Mouse (Mus musculus): ENCODE measurements around the gene Gm20425. TPM values are rescaled to one million over a fixed set of nuclear protein-coding genes. Genes with fewer than 3 reads are reported as not detected.

The Gm20425 gene
- total and polyA plus RNA-seq, 3 experiments = not detected

DNA sequence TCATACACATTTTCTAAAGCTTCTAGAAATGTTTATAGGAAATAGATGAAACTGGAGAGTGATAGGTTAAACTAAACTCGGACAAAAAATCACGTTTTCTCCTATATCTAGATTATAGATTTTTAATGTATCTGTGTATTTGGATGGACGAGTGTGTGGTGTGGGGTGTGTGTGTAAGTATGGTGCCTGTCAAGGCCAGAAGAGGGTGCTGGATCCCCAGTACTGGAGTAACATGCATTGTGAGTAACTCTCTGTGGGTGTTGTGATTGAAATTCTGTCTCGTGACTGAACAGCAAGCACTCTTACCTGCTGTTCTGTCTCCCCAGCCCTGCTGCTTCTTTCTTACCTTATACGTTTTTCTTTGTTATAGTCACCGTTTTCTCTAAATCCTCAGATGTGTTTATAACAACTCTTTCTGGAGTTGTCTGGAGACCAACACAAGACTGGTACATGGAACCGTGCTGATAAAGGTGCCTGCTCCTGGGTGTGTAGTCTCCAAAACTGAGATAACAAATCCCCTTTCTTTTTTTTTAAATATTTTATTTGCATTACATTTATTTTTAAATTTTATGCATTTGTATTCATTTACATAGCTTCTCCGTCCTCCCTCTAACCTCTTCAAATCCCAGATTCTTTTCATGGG lies 16.5 kb upstream of the Gm20425 start:
- dilution Hi-C loops (cut with MboI; ENCODE audit: extremely low pct_ligation_motif_present, extremely low pct_unique_long_range_greater_than_20kb, low sequenced_read_pairs) (no loop called here), in situ Hi-C loops (cut with MboI; ENCODE audit: low pct_ligation_motif_present, low pct_unique_long_range_greater_than_20kb, low sequenced_read_pairs) (no loop called here)
- TF ChIP-seq USF1 (IDR thresholded peaks at IDR 0.05; ENCODE audit: low read depth, low read length) = no peak
- TF ChIP-seq SIN3A (IDR thresholded peaks at IDR 0.05; ENCODE audit: low read length) = no peak
- peak; percentile 33 for TF ChIP-seq RAD21 (IDR thresholded peaks at IDR 0.05; ENCODE audit: low read depth, low read length)
- peak; percentile 50 for TF ChIP-seq BHLHE40 (IDR thresholded peaks at IDR 0.05; ENCODE audit: low read depth, low read length)
- peak in 1 of 2 experiments; percentile 38; a peak in 2 of 4 replicates for TF ChIP-seq CTCF (conservative IDR thresholded peaks at IDR 0.05 in 1 of 2, IDR thresholded peaks at IDR 0.05 in 1 of 2; ENCODE audit: low read depth in 2 of 2, low read length in 2 of 2)
- no peaks in the 10 kb centered on the region for H3K27me3 ChIP-seq (replicated peaks)
- H3K27ac ChIP-seq (ENCODE audit: insufficient read depth, low read depth) = no peak overlapping the region
- H3K9me3 ChIP-seq (replicated peaks; ENCODE audit: low read length) = no peaks in the 10 kb centered on the region
- H3K4me3 ChIP-seq (replicated peaks in 1 of 3; ENCODE audit: low read depth in 2 of 3, low read length in 2 of 3, poor library complexity in 1 of 3) = no peak overlapping the region
- DNase-seq (ENCODE audit: extremely low read depth) = no peak
- no peak overlapping the region for H3K4me2 ChIP-seq (ENCODE audit: insufficient read depth, low read depth, poor library complexity, severe bottlenecking)
- H3K9ac ChIP-seq (ENCODE audit: insufficient read depth, low read depth) = no peak overlapping the region
- no peaks in the 10 kb centered on the region for H3K79me2 ChIP-seq (replicated peaks; ENCODE audit: control insufficient read depth, extremely low read depth, insufficient read depth, poor library complexity, severe bottlenecking)
- no peaks in the 10 kb centered on the region for H3K4me1 ChIP-seq (ENCODE audit: control insufficient read depth in 1 of 2, insufficient read depth in 2 of 2)
- no peaks in the 10 kb centered on the region for H3K36me3 ChIP-seq (replicated peaks in 1 of 2; ENCODE audit: control insufficient read depth in 1 of 2, insufficient read depth in 1 of 2, low read length in 1 of 2)

DNA sequence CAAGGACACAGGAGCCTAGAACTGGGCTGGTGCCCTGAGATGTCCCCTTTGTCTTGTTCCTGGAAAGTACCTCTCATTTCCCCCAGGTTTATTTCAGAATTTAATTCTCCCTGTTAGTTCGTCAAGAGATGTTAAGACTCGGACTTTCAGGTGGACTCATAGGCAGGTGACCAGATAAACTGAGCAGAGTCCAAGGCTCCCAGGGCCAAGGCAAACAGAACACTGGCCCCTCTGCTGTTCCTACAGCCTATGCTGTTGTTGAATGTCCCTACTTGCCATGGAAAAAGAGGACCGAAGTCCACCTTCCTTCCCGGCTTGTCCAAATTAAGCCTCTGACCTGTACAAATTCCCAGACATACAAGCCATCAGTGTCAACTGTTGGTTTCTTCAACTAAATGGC lies 13.5 kb upstream of the Gm20425 start:
- TF ChIP-seq MEF2A (IDR thresholded peaks at IDR 0.05; ENCODE audit: borderline replicate concordance, low read depth, low read length) (no peak), TBP (conservative IDR thresholded peaks at IDR 0.05; ENCODE audit: low read depth, low read length) (no peak), NELFE (IDR thresholded peaks at IDR 0.05; ENCODE audit: low read depth, low read length) (no peak), E2F4 (IDR thresholded peaks at IDR 0.05; ENCODE audit: insufficient replicate concordance, low read depth, low read length) (no peak), ELF1 (IDR thresholded peaks at IDR 0.05; ENCODE audit: low read depth, low read length) (no peak), ZC3H11A (IDR thresholded peaks at IDR 0.05; ENCODE audit: low read depth, low read length) (no peak), BHLHE40 (IDR thresholded peaks at IDR 0.05; ENCODE audit: low read depth, low read length) (no peak), IRF4 (IDR thresholded peaks at IDR 0.05; ENCODE audit: low read depth, low read length) (no peak), NRF1 (IDR thresholded peaks at IDR 0.05; ENCODE audit: low read depth, low read length) (no peak), RCOR1 (conservative IDR thresholded peaks at IDR 0.05; ENCODE audit: low read depth, low read length) (no peak), ZNF384 (IDR thresholded peaks at IDR 0.05; ENCODE audit: low read depth, low read length) (no peak), MXI1 (IDR thresholded peaks at IDR 0.05; ENCODE audit: low read depth, low read length) (no peak), CHD2 (IDR thresholded peaks at IDR 0.05; ENCODE audit: low read length) (no peak), KAT2A (IDR thresholded peaks at IDR 0.05; ENCODE audit: insufficient replicate concordance, low read length) (no peak), CHD1 (IDR thresholded peaks at IDR 0.05; ENCODE audit: low read depth, low read length) (no peak), USF2 (conservative IDR thresholded peaks at IDR 0.05; ENCODE audit: low read depth, low read length) (no peak), JUND (conservative IDR thresholded peaks at IDR 0.05; ENCODE audit: low read depth, low read length) (no peak), SMC3 (IDR thresholded peaks at IDR 0.05; ENCODE audit: low read depth, low read length) (no peak), HCFC1 (IDR thresholded peaks at IDR 0.05; ENCODE audit: low read depth, low read length) (no peak), SIN3A (IDR thresholded peaks at IDR 0.05; ENCODE audit: low read length) (no peak)
- no peaks in the 10 kb centered on the region for H3K36me3 ChIP-seq (replicated peaks in 1 of 2; ENCODE audit: control insufficient read depth in 1 of 2, insufficient read depth in 1 of 2, low read length in 1 of 2)
- H3K27ac ChIP-seq (ENCODE audit: insufficient read depth, low read depth) = no peak overlapping the region
- DNase-seq (ENCODE audit: extremely low read depth) = no peak
- peaks cover 4% of the 10 kb centered on the region for H3K27me3 ChIP-seq (replicated peaks)
- dilution Hi-C loops (cut with MboI; ENCODE audit: extremely low pct_ligation_motif_present, extremely low pct_unique_long_range_greater_than_20kb, low sequenced_read_pairs) (no loop called here), in situ Hi-C loops (cut with MboI; ENCODE audit: low pct_ligation_motif_present, low pct_unique_long_range_greater_than_20kb, low sequenced_read_pairs) (no loop called here)
- H3K4me3 ChIP-seq (replicated peaks in 1 of 3; ENCODE audit: low read depth in 2 of 3, low read length in 2 of 3, poor library complexity in 1 of 3) = no peak overlapping the region
- no peaks in the 10 kb centered on the region for H3K4me1 ChIP-seq (ENCODE audit: control insufficient read depth in 1 of 2, insufficient read depth in 2 of 2)
- no peaks in the 10 kb centered on the region for H3K79me2 ChIP-seq (replicated peaks; ENCODE audit: control insufficient read depth, extremely low read depth, insufficient read depth, poor library complexity, severe bottlenecking)
- H3K9me3 ChIP-seq (replicated peaks; ENCODE audit: low read length) = no peaks in the 10 kb centered on the region
- H3K4me2 ChIP-seq (ENCODE audit: insufficient read depth, low read depth, poor library complexity, severe bottlenecking) = no peak overlapping the region
- H3K9ac ChIP-seq (ENCODE audit: insufficient read depth, low read depth) = no peak overlapping the region
